Mouse (Mus musculus) brain, embryonic 14.5 days (tissue): ENCODE measurements around the gene Slc10a7.

Experiments
- CTCF ChIP-seq: fragments of 200-500 bp; IDR thresholded peaks from 2 replicates; pipeline ENCODE4 v1.5.1; 2012; ENCODE audit warnings: inconsistent platforms, mild to moderate bottlenecking, moderate library complexity, borderline replicate concordance; ENCODE audit not compliant: insufficient read depth, insufficient read length; ENCODE audit errors: extremely low read depth
- POLR2A ChIP-seq: fragments of 200-500 bp; IDR thresholded peaks from 2 replicates; pipeline ENCODE4 v1.6.1; 2012; ENCODE audit warnings: mild to moderate bottlenecking, inconsistent platforms, borderline replicate concordance; ENCODE audit not compliant: poor library complexity, insufficient read depth, insufficient read length, severe bottlenecking; ENCODE audit errors: extremely low read depth

- TF ChIP-seq CTCF (peak; percentile 35; the same call in 1 of the 2 replicates), POLR2A (no peak)
Measured at GRCm38 (mm10) chr8:78477051-78477829, 31.9 kb upstream of the Slc10a7 start.
